Mouse (Mus musculus): ENCODE data around the gene Bcl2l12. TPM values are rescaled to one million over a fixed set of nuclear protein-coding genes. Genes with fewer than 3 reads are reported as not detected.
A peak's percentile ranks its signal among the peaks of the same experiment; 100 is the strongest.

The Bcl2l12 gene
- total RNA-seq, 2 experiments from 2014 or later: 1.8 to 2.6 TPM

- intact Hi-C loops (cut with DNase I): no loop called here
- no peak for DNase-seq (ENCODE audit: low spot score in 2 of 2)
Observed at GRCm38 (mm10) chr7:45020225-45020624, 21.7 kb upstream of the Bcl2l12 start.

GRCm38 (mm10) chr7:45019031-45019571, 20.6 kb upstream of the Bcl2l12 start:
- intact Hi-C loops (cut with DNase I): loop anchor here (5.0 kb wide), 1 partner anchor 33 kb away; the partner anchor contains the start of gene Prr12
- no peak for DNase-seq (ENCODE audit: low spot score in 2 of 2)

GRCm38 (mm10) chr7:45017242-45018061, 18.9 kb upstream of the Bcl2l12 start, which contains the start of gene Rras:
Rras (plus strand) TSS chr7:45017961.
- peak; percentile 81 to 83 for DNase-seq (ENCODE audit: low spot score in 2 of 2)
- intact Hi-C loops (cut with DNase I): loop anchor here (2.0 to 5.0 kb wide), 2 partner anchors 21 to 35 kb away; partner anchors contain the start of genes Irf3 and Prr12

- DNase-seq (ENCODE audit: low spot score in 2 of 2): no peak
- intact Hi-C loops (cut with DNase I): loop anchor here (2.0 to 5.0 kb wide), 2 partner anchors 20 to 36 kb away; partner anchors contain the start of genes Irf3 and Prr12
Observed at GRCm38 (mm10) chr7:45016761-45017160, 18.2 kb upstream of the Bcl2l12 start.

GRCm38 (mm10) chr7:45015957-45016612, 17.6 kb upstream of the Bcl2l12 start, which contains the start of gene Scaf1:
Scaf1 (minus strand) TSS chr7:45016363.
- intact Hi-C loops (cut with DNase I): loop anchor here (2.0 to 5.0 kb wide), 2 partner anchors 19 to 36 kb away; partner anchors contain the start of genes Irf3 and Prr12
- peak; percentile 99 to 100 for DNase-seq (ENCODE audit: low spot score in 2 of 2)

GRCm38 (mm10) chr7:45015344-45015956, 16.9 kb upstream of the Bcl2l12 start:
- intact Hi-C loops (cut with DNase I): loop anchor here (5.0 kb wide), 1 partner anchor 37 kb away; the partner anchor contains the start of gene Prr12
- no peak for DNase-seq (ENCODE audit: low spot score in 2 of 2)

DNA sequence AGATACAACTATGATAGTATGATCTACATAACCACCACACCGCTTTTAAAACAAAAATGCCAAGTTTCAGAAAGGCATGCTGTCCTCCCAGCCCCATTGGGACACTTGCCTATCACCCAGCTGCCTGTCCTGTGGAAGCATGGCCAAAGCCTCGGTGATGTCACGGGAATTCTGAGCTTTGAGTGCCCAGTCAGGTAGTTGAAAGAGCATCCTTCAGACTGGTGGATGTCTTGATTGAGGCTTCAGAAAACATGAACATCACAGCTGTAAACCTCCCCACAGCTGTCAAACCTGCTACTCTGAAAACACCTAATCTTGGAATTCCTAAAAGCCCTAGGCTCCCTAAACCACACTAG, 15.6 kb upstream of the Bcl2l12 start:
- intact Hi-C loops (cut with DNase I): no loop called here
- no peak for DNase-seq (ENCODE audit: low spot score in 2 of 2)

DNA sequence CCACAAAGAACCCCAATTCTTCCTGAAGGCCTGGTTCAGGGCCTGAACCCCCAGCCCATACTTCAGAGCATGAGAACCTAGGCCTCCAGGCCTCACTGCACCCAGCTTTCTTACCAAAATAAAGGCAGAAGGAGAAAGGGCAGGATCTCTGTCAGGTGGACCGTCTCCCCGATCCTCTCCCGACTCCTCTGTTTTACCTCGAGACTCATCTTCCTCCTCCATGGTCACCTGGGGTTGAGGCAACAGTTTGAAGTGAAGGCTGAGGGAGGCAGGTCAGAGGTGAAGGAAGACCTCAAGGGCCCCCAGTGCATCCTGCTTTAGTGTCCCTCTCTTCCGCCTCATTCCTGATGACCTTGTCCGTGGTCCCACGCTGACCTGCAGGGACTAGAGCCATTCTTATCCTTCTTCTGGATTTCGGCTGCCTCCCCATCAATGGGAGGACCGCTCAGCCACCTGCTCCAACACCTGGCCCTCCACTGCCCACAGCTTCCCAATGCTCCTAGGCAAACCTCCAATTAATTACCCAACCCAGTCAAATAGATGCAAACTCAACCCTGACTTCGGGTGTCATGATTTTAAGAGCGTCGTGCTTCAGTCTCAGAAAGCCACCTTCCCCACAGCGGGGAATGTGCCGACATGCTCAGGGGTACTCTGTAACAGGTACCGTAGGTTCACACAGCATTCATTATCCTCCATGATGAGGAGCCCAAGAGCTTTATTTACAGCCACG, 15.0 kb upstream of the Bcl2l12 start:
- no peak for DNase-seq (ENCODE audit: low spot score in 2 of 2)
- intact Hi-C loops (cut with DNase I): no loop called here

- intact Hi-C loops (cut with DNase I): no loop called here
Observed at GRCm38 (mm10) chr7:45012824-45013223, 14.3 kb upstream of the Bcl2l12 start.

GRCm38 (mm10) chr7:45012011-45012410, 13.5 kb upstream of the Bcl2l12 start:
- DNase-seq (ENCODE audit: low spot score in 2 of 2): no peak

More at GRCm38 (mm10) chr7:45012824-45013223, 14.3 kb upstream of the Bcl2l12 start:
- no peak for DNase-seq (ENCODE audit: low spot score in 2 of 2)

DNA sequence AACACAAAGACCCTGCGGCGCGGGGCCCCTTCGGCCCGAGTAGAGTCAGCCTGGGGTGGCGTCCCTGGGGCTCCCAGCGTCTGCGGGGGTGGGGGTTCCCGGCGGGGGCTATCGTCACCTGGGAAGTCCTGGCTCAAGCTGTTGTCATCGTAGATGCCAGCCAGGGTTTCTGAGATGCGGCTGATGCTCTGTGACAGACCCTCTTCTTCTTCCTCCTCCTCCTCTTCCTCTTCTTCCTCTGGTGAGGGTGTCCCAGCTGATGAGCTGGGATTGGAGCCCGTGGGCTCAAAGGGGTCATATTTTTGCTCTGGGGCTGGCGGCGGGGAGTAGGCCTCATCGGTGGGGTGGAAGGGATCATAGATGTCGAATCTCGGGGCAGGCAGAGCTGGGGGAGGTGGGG, 9.9 kb upstream of the Bcl2l12 start:
- no peak for DNase-seq (ENCODE audit: low spot score in 2 of 2)
- intact Hi-C loops (cut with DNase I): no loop called here

More at GRCm38 (mm10) chr7:45012011-45012410, 13.5 kb upstream of the Bcl2l12 start:
- intact Hi-C loops (cut with DNase I): no loop called here

DNA sequence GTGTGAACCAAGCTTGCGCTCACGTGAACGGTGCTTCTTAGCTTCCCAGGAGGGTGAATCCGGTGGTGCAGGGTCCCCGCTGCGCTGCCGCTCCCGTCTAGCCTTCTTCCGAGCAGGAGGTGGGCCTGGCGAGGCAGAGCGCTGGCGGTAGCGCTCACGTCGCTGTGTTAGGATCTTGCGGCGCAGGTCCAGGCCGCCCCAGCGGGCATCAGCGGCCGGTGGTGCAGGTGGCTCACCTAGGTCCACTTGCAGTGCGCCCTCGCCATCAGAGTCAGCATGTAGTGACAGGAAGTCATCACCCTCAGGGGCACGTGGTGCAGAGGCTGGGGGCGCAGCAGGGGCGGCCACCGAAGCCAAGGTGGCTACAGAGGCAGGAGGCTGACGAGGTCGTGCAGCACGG, 9.3 kb upstream of the Bcl2l12 start:
- intact Hi-C loops (cut with DNase I): no loop called here
- no peak for DNase-seq (ENCODE audit: low spot score in 2 of 2)

DNA sequence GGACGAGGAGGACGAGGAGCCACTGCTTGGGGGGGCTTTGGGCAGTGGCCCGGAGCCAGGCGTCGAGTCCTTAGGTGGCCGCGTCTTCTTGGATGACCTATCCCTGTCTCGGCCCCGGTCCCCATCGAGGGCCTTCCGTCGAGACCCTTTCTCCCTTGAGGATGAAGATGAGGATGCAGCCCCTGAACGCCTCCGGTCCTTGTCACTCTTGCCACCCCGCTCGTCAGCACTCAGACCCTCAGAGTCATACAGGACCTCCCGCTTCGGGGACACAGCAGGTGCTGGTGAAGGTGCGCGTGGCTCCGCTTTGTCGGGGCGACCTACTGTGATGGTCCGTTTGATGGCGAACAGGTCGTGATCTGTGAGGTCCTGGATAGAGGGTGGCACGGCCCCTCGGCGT, 8.6 kb upstream of the Bcl2l12 start:
- intact Hi-C loops (cut with DNase I): no loop called here
- no peak for DNase-seq (ENCODE audit: low spot score in 2 of 2)

DNA sequence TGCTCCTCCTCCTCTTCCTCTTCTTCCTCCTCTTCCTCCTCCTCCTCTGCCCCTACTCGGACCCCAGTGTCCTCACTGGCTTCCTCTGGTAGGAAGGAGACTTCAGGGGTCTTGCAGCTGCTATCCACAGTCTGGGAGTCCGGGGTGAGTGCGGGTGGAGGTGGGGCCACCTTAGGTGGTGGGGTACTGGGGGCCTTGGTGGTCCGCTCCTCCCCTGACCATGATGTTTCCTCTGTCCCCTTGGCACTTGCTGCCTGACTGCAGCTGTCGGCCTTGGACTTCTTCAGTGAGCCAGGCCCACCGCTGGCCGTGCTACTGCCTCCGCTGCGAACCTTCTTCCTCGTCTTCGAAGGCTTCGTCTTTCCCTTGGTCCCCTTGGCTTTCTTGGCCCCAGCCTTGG, 8.0 kb upstream of the Bcl2l12 start:
- intact Hi-C loops (cut with DNase I): no loop called here
- DNase-seq (ENCODE audit: low spot score in 2 of 2): no peak

DNA sequence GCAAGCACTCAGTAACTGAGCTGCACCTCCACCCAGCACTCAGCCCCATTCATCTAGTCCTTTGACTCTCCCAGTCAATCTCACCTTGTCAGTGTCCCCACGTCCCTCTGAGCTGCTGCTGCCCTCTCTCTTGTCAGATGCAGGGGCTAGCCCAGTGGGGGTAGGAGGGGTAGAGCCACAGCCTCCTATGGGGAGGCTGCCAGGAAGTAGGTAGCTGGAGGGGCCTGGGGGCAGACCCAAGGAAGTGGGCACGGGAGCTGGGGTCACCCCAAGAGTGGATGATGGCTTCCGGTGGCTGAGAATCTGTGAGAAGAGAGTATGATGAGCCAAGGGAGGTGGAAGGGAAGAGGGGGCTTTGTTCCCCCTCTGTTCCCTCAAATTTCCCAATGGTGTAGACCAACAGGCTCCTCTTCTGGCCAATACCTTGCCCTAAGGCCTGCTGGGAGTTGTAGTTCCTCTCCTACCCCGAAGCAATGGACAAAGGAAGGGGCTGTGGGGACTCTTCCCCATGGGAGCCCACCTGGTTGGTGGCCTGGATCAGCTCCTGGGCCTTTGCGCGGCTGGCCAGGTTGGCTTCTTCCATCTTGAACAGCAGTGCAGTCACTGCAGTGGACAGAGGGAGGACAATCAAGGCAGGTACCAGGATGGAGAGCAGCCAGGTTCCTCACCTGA, 6.9 kb upstream of the Bcl2l12 start:
- no peak for DNase-seq (ENCODE audit: low spot score in 2 of 2)
- intact Hi-C loops (cut with DNase I): no loop called here

- intact Hi-C loops (cut with DNase I): no loop called here
- no peak for DNase-seq (ENCODE audit: low spot score in 2 of 2)
Observed at GRCm38 (mm10) chr7:45004546-45004945, 6.0 kb upstream of the Bcl2l12 start.

GRCm38 (mm10) chr7:45002440-45002839, 3.9 kb upstream of the Bcl2l12 start:
- intact Hi-C loops (cut with DNase I): no loop called here
- no peak for DNase-seq (ENCODE audit: low spot score in 2 of 2)

- intact Hi-C loops (cut with DNase I): no loop called here
- DNase-seq (ENCODE audit: low spot score in 2 of 2): no peak
Observed at GRCm38 (mm10) chr7:45000539-45001114, 2.1 kb upstream of the Bcl2l12 start.

All from left cerebral cortex, postnatal 36 days (tissue).